Mouse (Mus musculus) forebrain, embryonic 15.5 days (tissue): ENCODE measurements at regions not wholly inside any gene's neighbourhood (a gene's known extent, or its start where the extent isn't known, plus 50 kb on each side); places are given as distances from the start of the nearest gene placed in this dataset.

Experiments used
- ATAC-seq: fragments of 200-750 bp; cut with Nextera tagmentation; replicated peaks from 2 replicates; pipeline ENCODE4 v1.8.0; 2017; ENCODE audit warnings: mild to moderate bottlenecking, moderate TSS enrichment, moderate library complexity
- H3K27ac ChIP-seq: fragments of 300-500 bp; sonication (generic); replicated peaks from 2 replicates; pipeline ENCODE4 v1.5.1; 2015; ENCODE audit warnings: mild to moderate bottlenecking, inconsistent platforms
- H3K27me3 ChIP-seq: fragments of 300-500 bp; sonication (generic); 2 replicates; pipeline ENCODE4 v1.6.1; 2015; ENCODE audit warnings: inconsistent platforms
- H3K36me3 ChIP-seq: fragments of 300-500 bp; sonication (generic); 2 replicates; pipeline ENCODE4 v1.6.1; 2015; ENCODE audit warnings: mild to moderate bottlenecking, inconsistent platforms
- H3K4me1 ChIP-seq: fragments of 300-500 bp; sonication (generic); 2 replicates; pipeline ENCODE4 v1.6.1; 2015; ENCODE audit warnings: inconsistent platforms
- H3K4me2 ChIP-seq: fragments of 300-500 bp; sonication (generic); replicated peaks from 2 replicates; pipeline ENCODE4 v1.6.1; 2015; ENCODE audit warnings: mild to moderate bottlenecking, inconsistent platforms
- H3K4me3 ChIP-seq: fragments of 300-500 bp; sonication (generic); 2 replicates; pipeline ENCODE4 v1.5.1; 2015; ENCODE audit warnings: mild to moderate bottlenecking, inconsistent platforms
- H3K9ac ChIP-seq: fragments of 300-500 bp; sonication (generic); replicated peaks from 2 replicates; pipeline ENCODE4 v1.6.1; 2015; ENCODE audit warnings: mild to moderate bottlenecking, inconsistent platforms
- H3K9me3 ChIP-seq: fragments of 300-500 bp; sonication (generic); 2 replicates; pipeline ENCODE4 v1.6.1; 2016; ENCODE audit warnings: inconsistent platforms
- WGBS: fragments of 180-500 bp; shearing (Covaris S2); methylation state at CpG from one replicate; pipeline ENCODE4 v1.1.7; 2015; ENCODE audit warnings: mixed read lengths; 5-methylcytosine and 5-hydroxymethylcytosine counted together

DNA sequence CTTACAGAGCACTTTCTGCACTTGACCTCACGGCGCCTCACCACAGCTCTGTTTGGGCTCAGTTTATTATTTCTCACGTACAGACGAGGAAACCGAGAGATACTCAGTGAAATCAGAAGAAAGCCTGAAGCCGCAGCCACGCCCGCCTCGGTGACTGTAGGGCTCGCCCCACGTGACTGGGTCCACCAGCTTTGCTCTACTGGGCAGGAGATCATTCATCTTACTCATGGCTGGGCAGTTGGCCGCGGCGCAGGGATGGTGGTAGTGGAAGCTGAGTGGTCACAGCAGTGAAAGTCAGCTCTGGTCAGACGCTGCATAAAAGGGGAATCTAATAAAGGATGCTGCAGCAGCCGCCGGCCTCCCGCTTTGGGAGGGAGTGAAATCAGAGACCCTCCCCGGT, 135.2 kb upstream of the Tsc22d1 start:
- Histone ChIP-seq H3K9me3 (no peaks in the 10 kb centered on the region), H3K36me3 (no peaks in the 10 kb centered on the region), H3K4me3 (no peak overlapping the region), H3K27me3 (no peaks in the 10 kb centered on the region), H3K9ac (no peak overlapping the region), H3K27ac (no peak overlapping the region), H3K4me2 (no peak overlapping the region), H3K4me1 (no peaks in the 10 kb centered on the region)
- ATAC-seq, result no peak
- 89% methylated on average over 19 of the region's 19 CpGs for WGBS

DNA sequence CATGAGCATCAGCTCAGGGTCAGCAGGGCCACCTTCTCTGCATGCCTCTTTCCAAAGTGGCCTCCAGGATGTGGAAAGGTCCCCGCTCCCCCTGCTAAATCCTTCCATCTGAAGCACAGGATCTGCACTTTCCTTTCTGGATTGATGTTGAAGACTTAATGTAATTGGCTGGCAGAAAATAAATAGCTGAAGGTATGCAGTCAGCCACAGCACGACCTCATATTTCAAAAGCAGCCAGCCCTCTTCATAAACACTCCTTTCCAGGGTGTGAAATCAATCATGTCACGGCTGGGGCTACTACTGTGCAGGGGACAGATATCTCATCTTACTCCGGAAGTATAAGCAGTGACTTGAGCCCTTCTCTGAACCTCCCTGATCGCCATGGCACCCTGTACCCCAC, 132.9 kb upstream of the Tsc22d1 start:
- 58% methylated on average over 5 of the region's 5 CpGs for WGBS
- Histone ChIP-seq H3K9ac (no peak overlapping the region), H3K27ac (no peak overlapping the region), H3K36me3 (no peaks in the 10 kb centered on the region), H3K4me1 (no peaks in the 10 kb centered on the region), H3K4me2 (no peak overlapping the region), H3K4me3 (no peak overlapping the region), H3K27me3 (no peaks in the 10 kb centered on the region), H3K9me3 (no peaks in the 10 kb centered on the region)
- ATAC-seq, result no peak

GRCm38 (mm10) chr14:76287768-76288167, 127.0 kb upstream of the Tsc22d1 start:
- ATAC-seq, result no peak
- Histone ChIP-seq H3K27me3 (no peaks in the 10 kb centered on the region), H3K4me2 (no peak overlapping the region), H3K36me3 (no peaks in the 10 kb centered on the region), H3K27ac (no peak overlapping the region), H3K9me3 (no peaks in the 10 kb centered on the region), H3K4me3 (no peak overlapping the region), H3K9ac (no peak overlapping the region), H3K4me1 (no peaks in the 10 kb centered on the region)
- 93% methylated on average over 8 of the region's 8 CpGs for WGBS

- 61% methylated on average over 9 of the region's 9 CpGs for WGBS
- H3K27me3 ChIP-seq, result no peaks in the 10 kb centered on the region
Observed at GRCm38 (mm10) chr14:76290401-76291018, 124.3 kb upstream of the Tsc22d1 start.

GRCm38 (mm10) chr14:76292211-76292610, 122.5 kb upstream of the Tsc22d1 start:
- Histone ChIP-seq H3K36me3 (no peaks in the 10 kb centered on the region), H3K27me3 (no peaks in the 10 kb centered on the region), H3K4me3 (no peak overlapping the region), H3K4me1 (no peaks in the 10 kb centered on the region), H3K9me3 (no peaks in the 10 kb centered on the region), H3K27ac (no peak overlapping the region), H3K9ac (no peak overlapping the region), H3K4me2 (no peak overlapping the region)
- ATAC-seq, result no peak
- WGBS, result 68% methylated on average over 4 of the region's 4 CpGs

More at GRCm38 (mm10) chr14:76290401-76291018, 124.3 kb upstream of the Tsc22d1 start:
- no peak overlapping the region for H3K4me2 ChIP-seq
- no peaks in the 10 kb centered on the region for H3K4me1 ChIP-seq
- H3K9ac ChIP-seq, result no peak overlapping the region
- no peaks in the 10 kb centered on the region for H3K9me3 ChIP-seq
- no peaks in the 10 kb centered on the region for H3K36me3 ChIP-seq
- no peak overlapping the region for H3K4me3 ChIP-seq
- no peak for ATAC-seq
- no peak overlapping the region for H3K27ac ChIP-seq

GRCm38 (mm10) chr14:76295411-76296169, 119.2 kb upstream of the Tsc22d1 start:
- WGBS, result 87% methylated on average over 18 of the region's 18 CpGs
- ATAC-seq, result no peak
- Histone ChIP-seq H3K9ac (no peak overlapping the region), H3K4me2 (no peak overlapping the region), H3K9me3 (no peaks in the 10 kb centered on the region), H3K27me3 (no peaks in the 10 kb centered on the region), H3K4me1 (no peaks in the 10 kb centered on the region), H3K27ac (no peak overlapping the region), H3K36me3 (no peaks in the 10 kb centered on the region), H3K4me3 (no peak overlapping the region)

DNA sequence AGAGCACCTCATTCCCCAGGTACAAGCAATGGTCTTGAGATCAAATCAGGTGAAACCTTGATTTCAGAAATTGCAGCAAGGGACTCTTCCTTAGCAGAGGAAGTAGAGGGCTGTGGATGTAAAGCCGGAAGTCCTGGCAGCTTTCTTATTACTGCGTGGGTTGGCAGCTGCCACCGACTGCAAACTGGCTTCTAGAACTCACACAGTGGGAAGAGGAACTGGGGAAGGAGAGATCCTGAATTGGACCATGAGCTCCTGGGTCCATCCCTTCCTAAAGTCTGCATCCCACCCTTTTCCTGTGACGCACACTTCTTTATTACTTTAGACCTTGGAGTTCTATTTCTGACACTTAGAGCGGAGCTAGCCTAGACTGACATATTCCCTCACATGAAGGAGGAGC, 116.9 kb upstream of the Tsc22d1 start:
- no peaks in the 10 kb centered on the region for H3K27me3 ChIP-seq

GRCm38 (mm10) chr14:76302322-76302991, 112.3 kb upstream of the Tsc22d1 start:
- no peaks in the 10 kb centered on the region for H3K36me3 ChIP-seq
- peaks cover under 1% of the 10 kb centered on the region for H3K4me1 ChIP-seq
- 79% methylated on average over 11 of the region's 11 CpGs for WGBS
- H3K27ac ChIP-seq, result no peak overlapping the region
- H3K4me3 ChIP-seq, result no peak overlapping the region
- H3K9ac ChIP-seq, result no peak overlapping the region
- ATAC-seq, result no peak
- H3K27me3 ChIP-seq, result no peaks in the 10 kb centered on the region
- H3K4me2 ChIP-seq, result no peak overlapping the region
- H3K9me3 ChIP-seq, result no peaks in the 10 kb centered on the region

More for the DNA sequence above, 116.9 kb upstream of the Tsc22d1 start:
- no peak overlapping the region for H3K4me2 ChIP-seq
- H3K9me3 ChIP-seq, result no peaks in the 10 kb centered on the region
- no peak overlapping the region for H3K9ac ChIP-seq
- no peaks in the 10 kb centered on the region for H3K4me1 ChIP-seq
- H3K27ac ChIP-seq, result no peak overlapping the region
- 85% methylated on average over 5 of the region's 5 CpGs for whole genome bisulfite sequencing
- no peaks in the 10 kb centered on the region for H3K36me3 ChIP-seq
- no peak overlapping the region for H3K4me3 ChIP-seq
- no peak for ATAC-seq

GRCm38 (mm10) chr14:76307603-76308002, 107.2 kb upstream of the Tsc22d1 start:
- 55% methylated on average over 2 of the region's 2 CpGs for WGBS
- ATAC-seq, result no peak
- Histone ChIP-seq H3K36me3 (no peaks in the 10 kb centered on the region), H3K27ac (no peak overlapping the region), H3K27me3 (no peaks in the 10 kb centered on the region), H3K4me1 (peaks cover 33% of the 10 kb centered on the region), H3K9me3 (no peaks in the 10 kb centered on the region), H3K4me2 (no peak overlapping the region), H3K4me3 (no peak overlapping the region), H3K9ac (no peak overlapping the region)

GRCm38 (mm10) chr14:76308188-76308812, 106.5 kb upstream of the Tsc22d1 start:
- Histone ChIP-seq H3K4me1 (peaks cover 40% of the 10 kb centered on the region), H3K27me3 (no peaks in the 10 kb centered on the region), H3K4me2 (peak overlapping the region; percentile 44), H3K4me3 (peak overlapping the region; percentile 28), H3K9me3 (no peaks in the 10 kb centered on the region), H3K36me3 (no peaks in the 10 kb centered on the region), H3K27ac (peak overlapping the region; percentile 70), H3K9ac (peak overlapping the region; percentile 47)
- 10% methylated on average over 12 of the region's 12 CpGs for WGBS
- no peak for ATAC-seq

DNA sequence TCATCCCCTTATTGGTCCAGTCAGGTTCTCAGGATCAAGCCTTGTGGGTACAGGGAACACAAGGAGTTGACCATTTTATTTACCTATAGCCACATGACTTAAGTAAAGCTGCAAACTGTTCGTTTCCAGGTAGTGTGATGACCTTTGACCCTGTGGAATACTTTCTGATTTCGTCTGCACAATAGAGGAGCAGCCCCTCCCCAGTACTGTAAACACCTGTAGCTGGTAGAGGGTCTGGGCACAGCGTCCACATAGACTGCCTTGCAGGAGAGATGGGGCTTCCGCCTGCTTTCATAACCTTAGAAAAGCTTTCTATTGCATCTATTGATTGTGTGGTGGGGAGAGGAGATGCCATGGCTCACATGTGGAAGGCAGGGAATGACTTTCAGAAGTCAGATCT, 105.2 kb upstream of the Tsc22d1 start:
- Histone ChIP-seq H3K4me3 (no peak overlapping the region), H3K4me2 (no peak overlapping the region), H3K9ac (no peak overlapping the region), H3K9me3 (no peaks in the 10 kb centered on the region), H3K4me1 (peaks cover 53% of the 10 kb centered on the region), H3K27ac (peak overlapping the region; percentile 20; the same call in 1 of the 2 replicates), H3K27me3 (no peaks in the 10 kb centered on the region), H3K36me3 (no peaks in the 10 kb centered on the region)
- 80% methylated on average over 4 of the region's 4 CpGs for WGBS
- no peak for ATAC-seq

DNA sequence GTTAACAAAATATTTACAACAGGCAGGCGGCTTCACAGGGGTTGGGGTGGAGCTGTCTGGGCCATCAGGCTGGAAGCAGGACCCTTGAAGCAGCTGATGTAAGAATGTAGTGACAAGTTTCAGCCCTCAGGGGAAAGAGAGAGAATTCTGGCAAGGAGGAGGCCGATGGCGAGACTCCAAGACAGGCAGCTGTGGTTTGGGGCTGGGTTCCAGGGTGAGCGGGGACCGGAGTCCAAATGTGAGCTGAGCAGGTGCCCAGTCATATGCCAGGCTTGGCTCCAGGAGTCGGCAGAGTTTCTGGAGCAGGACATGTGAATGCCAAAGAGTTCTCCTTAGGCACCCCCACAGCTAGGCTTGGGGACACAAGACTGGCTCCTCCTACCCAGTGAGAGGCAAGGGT, 104.5 kb upstream of the Tsc22d1 start:
- Histone ChIP-seq H3K27me3 (no peaks in the 10 kb centered on the region), H3K27ac (0 out of 2 replicates have a peak overlapping the region, but pooled peaks have one; percentile 20), H3K36me3 (no peaks in the 10 kb centered on the region), H3K9ac (no peak overlapping the region), H3K4me1 (peaks cover 54% of the 10 kb centered on the region), H3K4me3 (no peak overlapping the region), H3K9me3 (no peaks in the 10 kb centered on the region), H3K4me2 (no peak overlapping the region)
- WGBS, result 29% methylated on average over 6 of the region's 6 CpGs
- peak; percentile 80 for ATAC-seq
